Mouse (Mus musculus): ENCODE results near the gene Spaca9. TPM values are rescaled to one million over a fixed set of nuclear protein-coding genes. Genes with fewer than 3 reads are reported as not detected.

The Spaca9 gene
- polyA plus RNA-seq, 2 experiments: 1.4 to 1.6 TPM

DNA sequence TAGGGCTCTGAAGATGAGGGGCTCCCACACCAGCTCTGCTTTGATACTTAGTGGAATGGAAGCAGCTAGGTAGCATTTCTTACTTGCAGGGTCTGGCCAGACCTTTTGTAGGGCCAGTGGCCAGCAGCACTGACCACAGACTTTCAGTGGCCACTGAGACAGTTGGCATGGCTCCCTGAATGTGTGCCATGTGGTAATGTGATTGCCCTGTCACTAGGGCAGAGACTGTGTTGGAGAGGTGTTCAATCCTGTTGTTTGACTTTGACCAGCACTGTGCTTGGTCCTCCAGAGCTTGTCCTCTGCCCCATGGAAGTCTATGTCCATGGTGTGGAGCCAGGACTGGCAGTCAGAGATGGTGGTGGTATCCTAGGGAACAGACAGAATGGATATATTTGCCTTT is 49.0 kb downstream of the Spaca9 start:
- Histone ChIP-seq H3K27ac (replicated peaks; ENCODE audit: low read depth, low read length) (no peak overlapping the region), H3K9ac (ENCODE audit: low read depth, low read length, severe bottlenecking) (no peak overlapping the region), H3K4me1 (ENCODE audit: control insufficient read depth, insufficient read depth, low read length) (no peaks in the 10 kb centered on the region), H3K27me3 (ENCODE audit: control insufficient read depth, insufficient read depth, low read length) (no peaks in the 10 kb centered on the region), H3K36me3 (ENCODE audit: control insufficient read depth, insufficient read depth, low read length) (peaks cover 14% of the 10 kb centered on the region), H3K4me2 (replicated peaks; ENCODE audit: low read depth, low read length, severe bottlenecking) (no peak overlapping the region), H3K4me3 (replicated peaks; ENCODE audit: low read length) (no peak overlapping the region), H3K9me3 (ENCODE audit: control insufficient read depth, low read length) (no peaks in the 10 kb centered on the region)
- DNase-seq (ENCODE audit: low spot score) (no peak), ATAC-seq (ENCODE audit: low FRiP score, low read depth) (no peak)
- TF ChIP-seq POLR2A (IDR thresholded peaks at IDR 0.05; ENCODE audit: borderline replicate concordance, extremely low read depth, insufficient read depth, insufficient read length): no peak

GRCm38 (mm10) chr2:28643081-28643480 is 56.4 kb downstream of the Spaca9 start:
- H3K4me3 ChIP-seq (replicated peaks; ENCODE audit: low read length): no peak overlapping the region
- no peak overlapping the region for H3K4me2 ChIP-seq (replicated peaks; ENCODE audit: low read depth, low read length, severe bottlenecking)
- DNase-seq (ENCODE audit: low spot score): no peak
- 0 out of 2 replicates have a peak overlapping the region, but pooled peaks have one; percentile 21 for H3K9ac ChIP-seq (ENCODE audit: low read depth, low read length, severe bottlenecking)
- ATAC-seq (ENCODE audit: low FRiP score, low read depth): no peak
- 70% methylated on average over 3 of the region's 3 CpGs for WGBS
- peaks cover 13% of the 10 kb centered on the region for H3K4me1 ChIP-seq (ENCODE audit: control insufficient read depth, insufficient read depth, low read length)
- no peaks in the 10 kb centered on the region for H3K36me3 ChIP-seq (ENCODE audit: control insufficient read depth, insufficient read depth, low read length)
- H3K27ac ChIP-seq (replicated peaks; ENCODE audit: low read depth, low read length): no peak overlapping the region
- H3K9me3 ChIP-seq (ENCODE audit: control insufficient read depth, low read length): no peaks in the 10 kb centered on the region
- no peaks in the 10 kb centered on the region for H3K27me3 ChIP-seq (ENCODE audit: control insufficient read depth, insufficient read depth, low read length)
- no peak for TF ChIP-seq POLR2A (IDR thresholded peaks at IDR 0.05; ENCODE audit: borderline replicate concordance, extremely low read depth, insufficient read depth, insufficient read length)

Small RNA genes within 50 kb of the gene (microRNA-seq; reads per million reads assigned to microRNA genes)
- gene Mir3088: 0.92 reads per million

Other genes with a start within 250 kb of the Spaca9 start
- 0.60 and 0.63 TPM in 2 replicates for gene 1700007K13Rik, start 233.4 kb downstream of the Spaca9 start, polyA plus RNA-seq (2012; rRNA removed)
- 0.55 and 1.1 TPM in 2 replicates for gene 1700007K13Rik, start 233.4 kb downstream of the Spaca9 start, polyA plus RNA-seq (2014; fragmentation: Nextera tagmentation; extraction: Ambion mirVana)
- 55.6 and 62.0 TPM in 2 replicates for gene Mrps2, start 231.7 kb downstream of the Spaca9 start, polyA plus RNA-seq (2012; rRNA removed)
- 51.8 and 54.9 TPM in 2 replicates for gene Mrps2, start 231.7 kb downstream of the Spaca9 start, polyA plus RNA-seq (2014; fragmentation: Nextera tagmentation; extraction: Ambion mirVana)
- 2.1 and 3.3 TPM in 2 replicates for gene Gbgt1, start 202.8 kb downstream of the Spaca9 start, polyA plus RNA-seq (2012; rRNA removed)
- 1.0 and 1.4 TPM in 2 replicates for gene Gbgt1, start 202.8 kb downstream of the Spaca9 start, polyA plus RNA-seq (2014; fragmentation: Nextera tagmentation; extraction: Ambion mirVana)
- gene Gm10134, start 193.6 kb downstream of the Spaca9 start, polyA plus RNA-seq (2012; rRNA removed): 1.1 TPM in 1 of 2 replicates, not detected in the other
- 0.61 and 1.1 TPM in 2 replicates for gene Gm10134, start 193.6 kb downstream of the Spaca9 start, polyA plus RNA-seq (2014; fragmentation: Nextera tagmentation; extraction: Ambion mirVana)
- gene Ralgds, start 186.6 kb downstream of the Spaca9 start, polyA plus RNA-seq (2012; rRNA removed): 86.6 and 108 TPM in 2 replicates
- 61.6 and 63.1 TPM in 2 replicates for gene Ralgds, start 186.6 kb downstream of the Spaca9 start, polyA plus RNA-seq (2014; fragmentation: Nextera tagmentation; extraction: Ambion mirVana)
- 0.06 and 0.12 TPM in 2 replicates for gene Cel, start 136.3 kb downstream of the Spaca9 start, polyA plus RNA-seq (2012; rRNA removed)
- gene Cel, start 136.3 kb downstream of the Spaca9 start, polyA plus RNA-seq (2014; fragmentation: Nextera tagmentation; extraction: Ambion mirVana): not detected in 2 replicates
- 52.4 and 52.6 TPM in 2 replicates for gene Gtf3c5, start 116.0 kb downstream of the Spaca9 start, polyA plus RNA-seq (2012; rRNA removed)
- 29.7 and 31.1 TPM in 2 replicates for gene Gtf3c5, start 116.0 kb downstream of the Spaca9 start, polyA plus RNA-seq (2014; fragmentation: Nextera tagmentation; extraction: Ambion mirVana)
- gene Gfi1b, start 77.7 kb downstream of the Spaca9 start, polyA plus RNA-seq (2012; rRNA removed): 0.33 and 0.51 TPM in 2 replicates
- 0.29 and 0.32 TPM in 2 replicates for gene Gfi1b, start 77.7 kb downstream of the Spaca9 start, polyA plus RNA-seq (2014; fragmentation: Nextera tagmentation; extraction: Ambion mirVana)
- gene Tsc1, start 58.5 kb downstream of the Spaca9 start, polyA plus RNA-seq (2012; rRNA removed): 18.5 and 20.4 TPM in 2 replicates
- gene Tsc1, start 58.5 kb downstream of the Spaca9 start, polyA plus RNA-seq (2014; fragmentation: Nextera tagmentation; extraction: Ambion mirVana): 15.7 and 17.8 TPM in 2 replicates
- 0.22 and 0.49 TPM in 2 replicates for gene Ak8, start 437 bp upstream of the Spaca9 start, polyA plus RNA-seq (2012; rRNA removed)
- 0.37 and 0.58 TPM in 2 replicates for gene Ak8, start 437 bp upstream of the Spaca9 start, polyA plus RNA-seq (2014; fragmentation: Nextera tagmentation; extraction: Ambion mirVana)
- 15.6 and 16.2 TPM in 2 replicates for gene Gtf3c4, start 140.6 kb upstream of the Spaca9 start, polyA plus RNA-seq (2012; rRNA removed)
- 20.9 and 23.7 TPM in 2 replicates for gene Gtf3c4, start 140.6 kb upstream of the Spaca9 start, polyA plus RNA-seq (2014; fragmentation: Nextera tagmentation; extraction: Ambion mirVana)
- 12.9 and 13.1 TPM in 2 replicates for gene Ddx31, start 140.7 kb upstream of the Spaca9 start, polyA plus RNA-seq (2012; rRNA removed)
- 13.3 and 15.1 TPM in 2 replicates for gene Ddx31, start 140.7 kb upstream of the Spaca9 start, polyA plus RNA-seq (2014; fragmentation: Nextera tagmentation; extraction: Ambion mirVana)
- 0.13 and 0.54 TPM in 2 replicates for gene Barhl1, start 216.9 kb upstream of the Spaca9 start, polyA plus RNA-seq (2012; rRNA removed)
- not detected in 2 replicates for gene Barhl1, start 216.9 kb upstream of the Spaca9 start, polyA plus RNA-seq (2014; fragmentation: Nextera tagmentation; extraction: Ambion mirVana)

Measured in limb, embryonic 14.5 days (tissue).